In genomic region chr9:124273172-124273571, GRCm38 (mm10) we compare ENCODE assay signal across 15 mouse cellular contexts. TPM values are rescaled to one million over a fixed set of nuclear protein-coding genes. Genes with fewer than 3 reads are reported as not detected.
DNase-seq lines count a peak whose midpoint lies in the region; ATAC-seq and TF ChIP-seq lines count a peak whose summit lies in the region.
"Had no signal": no experiment of that assay in that cellular context is flagged by ENCODE, and none has a peak within 500 bp of the region (broad histone marks: within the 10 kb centered on the region; RNA-seq: fewer than 3 reads in every experiment).

No protein-coding gene starts in this region.

- H3K4me2 ChIP-seq in hindbrain, embryonic 14.5 days (replicated peaks), result no peak overlapping the region
- H3K4me2 ChIP-seq in hindbrain, embryonic 13.5 days, result no peak overlapping the region
- no peak overlapping the region for H3K4me2 ChIP-seq in limb, embryonic 14.5 days (replicated peaks; ENCODE audit: low read depth, low read length, severe bottlenecking)
- H3K4me2 ChIP-seq: limb, embryonic 13.5 days; neural tube, embryonic 13.5 days had no signal

- H3K4me1 ChIP-seq in hindbrain, embryonic 14.5 days (replicated peaks; ENCODE audit: control insufficient read depth, insufficient read depth, low read length), result no peaks in the 10 kb centered on the region
- no peaks in the 10 kb centered on the region for H3K4me1 ChIP-seq in hindbrain, embryonic 13.5 days (replicated peaks)
- H3K4me1 ChIP-seq in limb, embryonic 14.5 days (ENCODE audit: control insufficient read depth, insufficient read depth, low read length), result no peaks in the 10 kb centered on the region
- no peaks in the 10 kb centered on the region for H3K4me1 ChIP-seq in limb, embryonic 10.5 days
- H3K4me1 ChIP-seq: limb, embryonic 13.5 days; neural tube, embryonic 13.5 days had no signal

- ATAC-seq in hindbrain, embryonic 14.5 days (ENCODE audit: low FRiP score), result peak; percentile 66; the same call in 1 of the 2 replicates
- ATAC-seq in hindbrain, embryonic 13.5 days (ENCODE audit: low FRiP score), result no peak
- ATAC-seq in limb, embryonic 14.5 days (ENCODE audit: low FRiP score, low read depth), result no peak
- ATAC-seq: midbrain, embryonic 16.5 days had no signal

- no peak overlapping the region for H3K9ac ChIP-seq in hindbrain, embryonic 14.5 days
- H3K9ac ChIP-seq in hindbrain, embryonic 13.5 days, result no peak overlapping the region
- H3K9ac ChIP-seq in limb, embryonic 14.5 days (ENCODE audit: low read depth, low read length, severe bottlenecking), result no peak overlapping the region
- H3K9ac ChIP-seq: limb, embryonic 13.5 days; neural tube, embryonic 13.5 days had no signal

- no peak for TF ChIP-seq CTCF in brain, embryonic 14.5 days (IDR thresholded peaks at IDR 0.05; ENCODE audit: borderline replicate concordance, extremely low read depth, insufficient read depth, insufficient read length)

- no peak overlapping the region for H3K27ac ChIP-seq in hindbrain, embryonic 14.5 days
- H3K27ac ChIP-seq in hindbrain, embryonic 13.5 days, result no peak overlapping the region
- H3K27ac ChIP-seq in limb, embryonic 14.5 days (replicated peaks; ENCODE audit: low read depth, low read length), result no peak overlapping the region
- H3K27ac ChIP-seq in limb, embryonic 10.5 days, result no peak overlapping the region
- H3K27ac ChIP-seq: limb, embryonic 13.5 days; macrophage; neural tube, embryonic 13.5 days had no signal

- H3K4me3 ChIP-seq in hindbrain, embryonic 14.5 days (replicated peaks; ENCODE audit: low read length), result no peak overlapping the region
- H3K4me3 ChIP-seq in hindbrain, embryonic 13.5 days, result no peak overlapping the region
- H3K4me3 ChIP-seq in limb, embryonic 14.5 days (replicated peaks; ENCODE audit: low read length), result no peak overlapping the region
- no peak overlapping the region for H3K4me3 ChIP-seq in limb, embryonic 10.5 days
- H3K4me3 ChIP-seq: limb, embryonic 13.5 days; neural tube, embryonic 13.5 days had no signal

- DNase-seq in hindbrain, embryonic 14.5 days (ENCODE audit: low spot score), result no peak
- peak; percentile 31 for DNase-seq in limb, embryonic 14.5 days (ENCODE audit: low spot score)
- no peak for DNase-seq in limb, embryonic 10.5 days (ENCODE audit: low spot score)
- peak; percentile 70 for DNase-seq in brain, embryonic 14.5 days (ENCODE audit: low read depth)
- DNase-seq in kidney, postnatal 36 days, result peak; percentile 34 to 47
- no peak for DNase-seq in frontal cortex, postnatal 25 days (ENCODE audit: low spot score in 2 of 2)
- DNase-seq: adrenal gland, adult 8-10 months; retina, postnatal 1 day; spleen, adult 18-20 months had no signal

- H3K9me3 ChIP-seq in hindbrain, embryonic 14.5 days (ENCODE audit: control insufficient read depth, low read length), result peaks cover 88% of the 10 kb centered on the region
- H3K9me3 ChIP-seq in hindbrain, embryonic 13.5 days, result peaks cover 74% of the 10 kb centered on the region
- H3K9me3 ChIP-seq in limb, embryonic 14.5 days (ENCODE audit: control insufficient read depth, low read length), result peaks cover 68% of the 10 kb centered on the region
- H3K9me3 ChIP-seq in limb, embryonic 10.5 days (replicated peaks), result peaks cover 27% of the 10 kb centered on the region

- peaks cover 57% of the 10 kb centered on the region for H3K36me3 ChIP-seq in hindbrain, embryonic 14.5 days (replicated peaks; ENCODE audit: control insufficient read depth, insufficient read depth)
- peaks cover 76% of the 10 kb centered on the region for H3K36me3 ChIP-seq in hindbrain, embryonic 13.5 days
- peaks cover 26% of the 10 kb centered on the region for H3K36me3 ChIP-seq in limb, embryonic 14.5 days (ENCODE audit: control insufficient read depth, insufficient read depth, low read length)
- H3K36me3 ChIP-seq in limb, embryonic 10.5 days, result peaks cover 68% of the 10 kb centered on the region

- no peak for TF ChIP-seq POLR2A in limb, embryonic 14.5 days (IDR thresholded peaks at IDR 0.05; ENCODE audit: borderline replicate concordance, extremely low read depth, insufficient read depth, insufficient read length)
- no peak for TF ChIP-seq POLR2A in brain, embryonic 14.5 days (IDR thresholded peaks at IDR 0.05; ENCODE audit: borderline replicate concordance, extremely low read depth, insufficient read depth, insufficient read length, poor library complexity, severe bottlenecking)

- H3K27me3 ChIP-seq in hindbrain, embryonic 14.5 days (ENCODE audit: control insufficient read depth, insufficient read depth, low read length), result no peaks in the 10 kb centered on the region
- no peaks in the 10 kb centered on the region for H3K27me3 ChIP-seq in hindbrain, embryonic 13.5 days
- H3K27me3 ChIP-seq in limb, embryonic 14.5 days (ENCODE audit: control insufficient read depth, insufficient read depth, low read length), result no peaks in the 10 kb centered on the region
- no peaks in the 10 kb centered on the region for H3K27me3 ChIP-seq in limb, embryonic 10.5 days (ENCODE audit: low read depth, poor library complexity, severe bottlenecking)
- H3K27me3 ChIP-seq: CH12.LX; limb, embryonic 13.5 days; neural tube, embryonic 13.5 days had no signal

RNA-seq across cellular contexts. Expression of gene 2010315B03Rik, which starts 39.3 kb away (rescaled TPM):
- 6.4 and 10.7 TPM in 2 replicates for polyA plus RNA-seq in hindbrain, embryonic 14.5 days (2014; fragmentation: Nextera tagmentation; extraction: Ambion mirVana)
- polyA plus RNA-seq in hindbrain, embryonic 13.5 days (2015; fragmentation: Nextera tagmentation; extraction: Ambion mirVana), result 9.5 and 12.0 TPM in 2 replicates
- polyA plus RNA-seq in limb, embryonic 14.5 days (2012; rRNA removed), result 8.7 and 11.7 TPM in 2 replicates
- polyA plus RNA-seq in limb, embryonic 14.5 days (2014; fragmentation: Nextera tagmentation; extraction: Ambion mirVana), result 5.0 and 5.5 TPM in 2 replicates
- polyA plus RNA-seq in limb, embryonic 10.5 days (2016; fragmentation: Nextera tagmentation; extraction: Ambion mirVana), result 5.0 and 6.2 TPM in 2 replicates
- 11.0 and 12.2 TPM in 2 replicates for polyA plus RNA-seq in brain, embryonic 14.5 days (2012; rRNA removed)

Comparison
In these comparisons a context has a peak if more than half of its experiments do, and no peak if none do; other contexts are left out.
1. DNase-seq: peak in limb, embryonic 14.5 days (single experiment), brain, embryonic 14.5 days (single experiment) and kidney, postnatal 36 days (2 of 2); none in hindbrain, embryonic 14.5 days (single experiment), limb, embryonic 10.5 days (single experiment) and frontal cortex, postnatal 25 days (0 of 2).